Mouse (Mus musculus) embryonic facial prominence, embryonic 15.5 days (tissue): Measurements from ENCODE around the gene Kdm3a. TPM values are rescaled to one million over a fixed set of nuclear protein-coding genes. Genes with fewer than 3 reads are reported as not detected.

Experiments used
- ATAC-seq: fragments of 200-750 bp; cut with Nextera tagmentation; 2 replicates; pipeline ENCODE4 v1.8.0; 2017; ENCODE audit warnings: low read depth, moderate TSS enrichment; ENCODE audit not compliant: insufficient number of reproducible peaks, low FRiP score, low TSS enrichment
- H3K27ac ChIP-seq: fragments of 300-500 bp; sonication (generic); replicated peaks from 2 replicates; pipeline ENCODE4 v1.5.1; 2015; ENCODE audit warnings: mild to moderate bottlenecking, inconsistent platforms
- H3K27me3 ChIP-seq: fragments of 300-500 bp; sonication (generic); 2 replicates; pipeline ENCODE4 v1.6.1; 2015; ENCODE audit warnings: inconsistent platforms
- H3K36me3 ChIP-seq: fragments of 300-500 bp; sonication (generic); 2 replicates; pipeline ENCODE4 v1.6.1; 2015; ENCODE audit warnings: mild to moderate bottlenecking, inconsistent platforms
- H3K4me1 ChIP-seq: fragments of 300-500 bp; sonication (generic); 2 replicates; pipeline ENCODE4 v1.6.1; 2015; ENCODE audit warnings: inconsistent platforms
- H3K4me2 ChIP-seq: fragments of 300-500 bp; sonication (generic); replicated peaks from 2 replicates; pipeline ENCODE4 v1.6.1; 2015; ENCODE audit warnings: mild to moderate bottlenecking, inconsistent platforms
- H3K4me3 ChIP-seq: fragments of 300-500 bp; sonication (generic); replicated peaks from 2 replicates; pipeline ENCODE4 v1.5.1; 2015; ENCODE audit warnings: mild to moderate bottlenecking, inconsistent platforms
- H3K9ac ChIP-seq: fragments of 300-500 bp; sonication (generic); 2 replicates; pipeline ENCODE4 v1.6.1; 2015; ENCODE audit warnings: inconsistent platforms
- H3K9me3 ChIP-seq: fragments of 300-500 bp; sonication (generic); replicated peaks from 2 replicates; pipeline ENCODE4 v1.6.1; 2016; ENCODE audit warnings: inconsistent platforms
- WGBS: fragments of 180-500 bp; shearing (Covaris S2); methylation state at CpG from one replicate; pipeline ENCODE4 v1.1.7; 2015; 5-methylcytosine and 5-hydroxymethylcytosine counted together
- polyA plus RNA-seq: library from polyadenylated mRNA; unstranded; fragments of >200 nt; fragmentation: Nextera tagmentation; extraction: Ambion mirVana; gene quantifications from 2 replicates; pipeline ENCODE4 v1.2.1, GENCODE M21; 2015

The Kdm3a gene
- 42.3 and 46.8 TPM in 2 replicates for polyA plus RNA-seq

GRCm38 (mm10) chr6:71632829-71633662 lies at the start of gene Kdm3a:
TSS of gene Kdm3a (minus strand) at chr6:71632990.
- Histone ChIP-seq H3K4me2 (peak within 1 kb of the TSS; percentile 68), H3K27me3 (peaks cover 6% of the 10 kb centered on the region; the same call in 1 of the 2 replicates), H3K4me3 (peak within 1 kb of the TSS; percentile 86), H3K36me3 (peaks cover 4% of the 10 kb centered on the region), H3K4me1 (peaks cover 21% of the 10 kb centered on the region), H3K27ac (peak within 1 kb of the TSS; percentile 100), H3K9ac (peak within 1 kb of the TSS; percentile 79), H3K9me3 (no peaks in the 10 kb centered on the region)
- peak; percentile 96 for ATAC-seq
- WGBS: under 1% methylated on average over 60 of the region's 63 CpGs

- ATAC-seq: no peak
- no peaks in the 10 kb centered on the region for H3K4me1 ChIP-seq
- no peak overlapping the region for H3K4me2 ChIP-seq
- 66% methylated on average over 7 of the region's 7 CpGs for WGBS
- no peak overlapping the region for H3K4me3 ChIP-seq
- no peak overlapping the region for H3K27ac ChIP-seq
- H3K9ac ChIP-seq: no peak overlapping the region
- no peaks in the 10 kb centered on the region for H3K9me3 ChIP-seq
- no peaks in the 10 kb centered on the region for H3K36me3 ChIP-seq
- H3K27me3 ChIP-seq: no peaks in the 10 kb centered on the region
Observed at GRCm38 (mm10) chr6:71678891-71679290, 46.1 kb upstream of the Kdm3a start.

- Histone ChIP-seq H3K9me3 (0 out of 2 replicates have a peak, but pooled peaks cover 2% of the 10 kb centered on the region), H3K4me1 (no peaks in the 10 kb centered on the region), H3K4me3 (no peak overlapping the region), H3K4me2 (no peak overlapping the region), H3K9ac (no peak overlapping the region), H3K27ac (no peak overlapping the region), H3K36me3 (no peaks in the 10 kb centered on the region), H3K27me3 (no peaks in the 10 kb centered on the region)
- 72% methylated on average over 2 of the region's 2 CpGs for WGBS
- no peak for ATAC-seq
Observed at GRCm38 (mm10) chr6:71673166-71673565, 40.4 kb upstream of the Kdm3a start.

GRCm38 (mm10) chr6:71664511-71664910 lies 31.7 kb upstream of the Kdm3a start:
- no peak overlapping the region for H3K27ac ChIP-seq
- H3K4me3 ChIP-seq: no peak overlapping the region
- H3K36me3 ChIP-seq: no peaks in the 10 kb centered on the region
- no peaks in the 10 kb centered on the region for H3K4me1 ChIP-seq
- no peak for ATAC-seq
- 25% methylated on average over 1 of the region's 1 CpGs for WGBS
- H3K4me2 ChIP-seq: no peak overlapping the region
- H3K9ac ChIP-seq: no peak overlapping the region
- 0 out of 2 replicates have a peak, but pooled peaks cover 3% of the 10 kb centered on the region for H3K9me3 ChIP-seq
- H3K27me3 ChIP-seq: no peaks in the 10 kb centered on the region; the same call in 1 of the 2 replicates

GRCm38 (mm10) chr6:71658290-71658689 lies 25.5 kb upstream of the Kdm3a start:
- Histone ChIP-seq H3K27me3 (no peaks in the 10 kb centered on the region; the same call in 1 of the 2 replicates), H3K9me3 (no peaks in the 10 kb centered on the region), H3K36me3 (no peaks in the 10 kb centered on the region), H3K9ac (no peak overlapping the region), H3K4me2 (no peak overlapping the region), H3K4me1 (no peaks in the 10 kb centered on the region), H3K27ac (no peak overlapping the region), H3K4me3 (no peak overlapping the region)
- 54% methylated on average over 2 of the region's 2 CpGs for WGBS
- no peak for ATAC-seq

GRCm38 (mm10) chr6:71655835-71656234 lies 23.0 kb upstream of the Kdm3a start:
- H3K4me3 ChIP-seq: no peak overlapping the region
- H3K36me3 ChIP-seq: no peaks in the 10 kb centered on the region
- no peak for ATAC-seq
- no peak overlapping the region for H3K9ac ChIP-seq
- WGBS: 63% methylated on average over 3 of the region's 3 CpGs
- no peak overlapping the region for H3K4me2 ChIP-seq
- H3K9me3 ChIP-seq: no peaks in the 10 kb centered on the region
- no peaks in the 10 kb centered on the region for H3K27me3 ChIP-seq
- H3K4me1 ChIP-seq: no peaks in the 10 kb centered on the region
- H3K27ac ChIP-seq: no peak overlapping the region

- 94% methylated on average over 2 of the region's 2 CpGs for WGBS
- Histone ChIP-seq H3K36me3 (no peaks in the 10 kb centered on the region), H3K9me3 (no peaks in the 10 kb centered on the region), H3K4me3 (no peak overlapping the region), H3K9ac (no peak overlapping the region), H3K4me2 (no peak overlapping the region), H3K4me1 (no peaks in the 10 kb centered on the region), H3K27ac (no peak overlapping the region), H3K27me3 (no peaks in the 10 kb centered on the region)
- ATAC-seq: no peak
Observed at GRCm38 (mm10) chr6:71651868-71652267, 19.1 kb upstream of the Kdm3a start.

GRCm38 (mm10) chr6:71632486-71632828 lies 333 bp downstream of the Kdm3a start:
- Histone ChIP-seq H3K4me2 (peak overlapping the region; percentile 68), H3K4me3 (peak overlapping the region; percentile 86), H3K27me3 (peaks cover 6% of the 10 kb centered on the region; the same call in 1 of the 2 replicates), H3K27ac (peak overlapping the region; percentile 98), H3K4me1 (peaks cover 21% of the 10 kb centered on the region), H3K9ac (peak overlapping the region; percentile 79), H3K9me3 (no peaks in the 10 kb centered on the region), H3K36me3 (peaks cover 4% of the 10 kb centered on the region)
- WGBS: under 1% methylated on average over 37 of the region's 41 CpGs
- ATAC-seq: peak; percentile 40; the same call in 1 of the 2 replicates

GRCm38 (mm10) chr6:71631706-71632461 lies 906 bp downstream of the Kdm3a start:
- peak overlapping the region; percentile 86 for H3K4me3 ChIP-seq
- peaks cover 2% of the 10 kb centered on the region; the same call in 1 of the 2 replicates for H3K27me3 ChIP-seq
- peaks cover 7% of the 10 kb centered on the region for H3K36me3 ChIP-seq
- H3K4me2 ChIP-seq: peak overlapping the region; percentile 68
- H3K9me3 ChIP-seq: no peaks in the 10 kb centered on the region
- H3K4me1 ChIP-seq: peaks cover 21% of the 10 kb centered on the region
- WGBS: 2% methylated on average over 40 of the region's 42 CpGs
- H3K9ac ChIP-seq: peak overlapping the region; percentile 79
- H3K27ac ChIP-seq: peak overlapping the region; percentile 98
- no peak for ATAC-seq

GRCm38 (mm10) chr6:71631196-71631595 lies 1.6 kb downstream of the Kdm3a start:
- 8% methylated on average over 2 of the region's 2 CpGs for WGBS

GRCm38 (mm10) chr6:71627325-71627724 lies 5.5 kb downstream of the Kdm3a start:
- Histone ChIP-seq H3K36me3 (peaks cover 41% of the 10 kb centered on the region), H3K4me2 (no peak overlapping the region), H3K27ac (no peak overlapping the region), H3K9ac (no peak overlapping the region), H3K4me3 (no peak overlapping the region), H3K4me1 (peaks cover 26% of the 10 kb centered on the region), H3K27me3 (no peaks in the 10 kb centered on the region), H3K9me3 (no peaks in the 10 kb centered on the region)
- ATAC-seq: no peak

More at GRCm38 (mm10) chr6:71631196-71631595, 1.6 kb downstream of the Kdm3a start:
- Histone ChIP-seq H3K4me1 (peaks cover 21% of the 10 kb centered on the region), H3K36me3 (peaks cover 13% of the 10 kb centered on the region), H3K9me3 (no peaks in the 10 kb centered on the region), H3K4me3 (peak overlapping the region; percentile 86), H3K9ac (no peak overlapping the region), H3K27ac (no peak overlapping the region), H3K27me3 (no peaks in the 10 kb centered on the region), H3K4me2 (peak overlapping the region; percentile 68)
- no peak for ATAC-seq
